In the genomic region with DNA sequence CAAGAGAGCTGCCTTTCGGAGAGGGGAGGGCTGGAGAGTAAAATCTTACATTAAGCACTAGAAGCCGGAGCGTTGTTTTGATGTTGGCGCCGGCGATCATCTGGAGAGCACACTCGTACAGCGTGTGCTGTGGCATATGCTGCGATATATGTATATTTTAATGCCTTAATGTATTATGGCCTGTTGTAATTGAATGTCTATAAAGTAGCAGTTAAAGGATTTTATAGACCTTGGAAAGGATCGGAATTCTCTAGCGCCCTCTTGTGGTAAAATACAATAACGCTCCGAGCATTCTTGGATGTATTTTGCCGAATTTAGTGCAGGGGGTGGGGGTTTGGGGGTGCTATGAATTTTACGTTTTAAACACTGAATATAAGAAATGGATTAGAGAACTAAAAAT, we compare ENCODE assay signal across 8 mouse cellular contexts.
DNase-seq lines count a peak whose midpoint lies in the region; ATAC-seq and TF ChIP-seq lines count a peak whose summit lies in the region.

No protein-coding gene starts in this region.

- 0 out of 2 replicates have a peak, but pooled peaks cover 3% of the 10 kb centered on the region for H3K27me3 ChIP-seq in forebrain, embryonic 14.5 days (replicated peaks; ENCODE audit: control insufficient read depth, insufficient read depth, low read length)
- H3K27me3 ChIP-seq in intestine, embryonic 14.5 days (replicated peaks; ENCODE audit: control insufficient read depth, insufficient read depth, low read length) = no peaks in the 10 kb centered on the region
- H3K27me3 ChIP-seq in limb, embryonic 14.5 days (ENCODE audit: control insufficient read depth, insufficient read depth, low read length) = peaks cover 36% of the 10 kb centered on the region
- no peaks in the 10 kb centered on the region for H3K27me3 ChIP-seq in neural tube, embryonic 15.5 days (replicated peaks)

- peak; percentile 15 for DNase-seq in layer of hippocampus, adult 11-12 months (ENCODE audit: low spot score)
- no peak for DNase-seq in layer of hippocampus, adult 9-11 months
- peak; percentile 65 for DNase-seq in adipocyte (ENCODE audit: low spot score)
- DNase-seq in forebrain, embryonic 14.5 days (ENCODE audit: low spot score) = peak; percentile 78
- no peak for DNase-seq in intestine, embryonic 14.5 days (ENCODE audit: low spot score)
- DNase-seq in limb, embryonic 14.5 days (ENCODE audit: low spot score) = peak; percentile 78
- DNase-seq in gastrocnemius, postnatal 36 days = no peak

- TF ChIP-seq POLR2A in limb, embryonic 14.5 days (IDR thresholded peaks at IDR 0.05; ENCODE audit: borderline replicate concordance, extremely low read depth, insufficient read depth, insufficient read length) = no peak

- 20% methylated on average over 15 of the region's 15 CpGs for WGBS in forebrain, embryonic 14.5 days
- WGBS in intestine, embryonic 14.5 days = 7% methylated on average over 15 of the region's 15 CpGs
- 9% methylated on average over 15 of the region's 15 CpGs for WGBS in limb, embryonic 14.5 days
- WGBS in neural tube, embryonic 15.5 days = 5% methylated on average over 15 of the region's 15 CpGs

- no peak for ATAC-seq in forebrain, embryonic 14.5 days
- peak; percentile 47; the same call in 1 of the 2 replicates for ATAC-seq in intestine, embryonic 14.5 days (replicated peaks; ENCODE audit: low FRiP score, low TSS enrichment, low read depth)
- no peak for ATAC-seq in limb, embryonic 14.5 days (ENCODE audit: low FRiP score, low read depth)
- peak; percentile 74 for ATAC-seq in neural tube, embryonic 15.5 days (ENCODE audit: low FRiP score)

- H3K4me3 ChIP-seq in forebrain, embryonic 14.5 days (ENCODE audit: low read depth, low read length) = no peak overlapping the region
- peak overlapping the region; percentile 5; the same call in 1 of the 2 replicates for H3K4me3 ChIP-seq in intestine, embryonic 14.5 days (ENCODE audit: low read depth, low read length)
- H3K4me3 ChIP-seq in limb, embryonic 14.5 days (replicated peaks; ENCODE audit: low read length) = 0 out of 2 replicates have a peak overlapping the region, but pooled peaks have one; percentile 4
- H3K4me3 ChIP-seq in neural tube, embryonic 15.5 days (replicated peaks) = peak overlapping the region; percentile 31

- no peaks in the 10 kb centered on the region for H3K4me1 ChIP-seq in forebrain, embryonic 14.5 days (ENCODE audit: control insufficient read depth, insufficient read depth, low read length)
- no peaks in the 10 kb centered on the region for H3K4me1 ChIP-seq in intestine, embryonic 14.5 days (replicated peaks; ENCODE audit: control insufficient read depth, insufficient read depth, low read length)
- no peaks in the 10 kb centered on the region for H3K4me1 ChIP-seq in limb, embryonic 14.5 days (ENCODE audit: control insufficient read depth, insufficient read depth, low read length)
- H3K4me1 ChIP-seq in neural tube, embryonic 15.5 days = peaks cover 32% of the 10 kb centered on the region

- no peaks in the 10 kb centered on the region for H3K9me3 ChIP-seq in forebrain, embryonic 14.5 days (replicated peaks; ENCODE audit: control insufficient read depth, low read length)
- H3K9me3 ChIP-seq in intestine, embryonic 14.5 days (ENCODE audit: control insufficient read depth, low read length) = no peaks in the 10 kb centered on the region
- no peaks in the 10 kb centered on the region for H3K9me3 ChIP-seq in limb, embryonic 14.5 days (ENCODE audit: control insufficient read depth, low read length)
- no peaks in the 10 kb centered on the region for H3K9me3 ChIP-seq in neural tube, embryonic 15.5 days (replicated peaks)

- 0 out of 2 replicates have a peak overlapping the region, but pooled peaks have one; percentile 4 for H3K4me2 ChIP-seq in forebrain, embryonic 14.5 days (ENCODE audit: low read length)
- peak overlapping the region; percentile 42 for H3K4me2 ChIP-seq in intestine, embryonic 14.5 days (ENCODE audit: low read length)
- H3K4me2 ChIP-seq in limb, embryonic 14.5 days (replicated peaks; ENCODE audit: low read depth, low read length, severe bottlenecking) = peak overlapping the region; percentile 32; the same call in 1 of the 2 replicates
- H3K4me2 ChIP-seq in neural tube, embryonic 15.5 days = peak overlapping the region; percentile 55

- intact Hi-C loops in gastrocnemius, postnatal 36 days (cut with DNase I) = loop anchor here (2.0 to 10.0 kb wide), 2 partner anchors 274 to 302 kb away; no protein-coding TSS in a partner anchor

- no peaks in the 10 kb centered on the region for H3K36me3 ChIP-seq in forebrain, embryonic 14.5 days (ENCODE audit: control insufficient read depth, insufficient read depth, low read length)
- no peaks in the 10 kb centered on the region for H3K36me3 ChIP-seq in intestine, embryonic 14.5 days (ENCODE audit: control insufficient read depth, insufficient read depth, low read length)
- H3K36me3 ChIP-seq in limb, embryonic 14.5 days (ENCODE audit: control insufficient read depth, insufficient read depth, low read length) = no peaks in the 10 kb centered on the region
- H3K36me3 ChIP-seq in neural tube, embryonic 15.5 days = no peaks in the 10 kb centered on the region

- no peak overlapping the region for H3K9ac ChIP-seq in forebrain, embryonic 14.5 days (ENCODE audit: low read length)
- H3K9ac ChIP-seq in intestine, embryonic 14.5 days (ENCODE audit: low read length) = no peak overlapping the region
- no peak overlapping the region for H3K9ac ChIP-seq in limb, embryonic 14.5 days (ENCODE audit: low read depth, low read length, severe bottlenecking)
- H3K9ac ChIP-seq in neural tube, embryonic 15.5 days (replicated peaks) = peak overlapping the region; percentile 41

- H3K27ac ChIP-seq in forebrain, embryonic 14.5 days (ENCODE audit: low read depth, low read length) = no peak overlapping the region
- H3K27ac ChIP-seq in intestine, embryonic 14.5 days (ENCODE audit: low read depth) = no peak overlapping the region
- H3K27ac ChIP-seq in limb, embryonic 14.5 days (replicated peaks; ENCODE audit: low read depth, low read length) = no peak overlapping the region
- H3K27ac ChIP-seq in neural tube, embryonic 15.5 days (replicated peaks) = peak overlapping the region; percentile 69

Comparison
In these comparisons a context has a peak if more than half of its experiments do, and no peak if none do; other contexts are left out.
1. DNase-seq: peak in layer of hippocampus, adult 11-12 months (single experiment), adipocyte (single experiment), forebrain, embryonic 14.5 days (single experiment) and limb, embryonic 14.5 days (single experiment); none in layer of hippocampus, adult 9-11 months (single experiment), intestine, embryonic 14.5 days (single experiment) and gastrocnemius, postnatal 36 days (0 of 2).
2. ATAC-seq: peak in intestine, embryonic 14.5 days (single experiment) and neural tube, embryonic 15.5 days (single experiment); none in forebrain, embryonic 14.5 days (single experiment) and limb, embryonic 14.5 days (single experiment).
3. H3K4me2 ChIP-seq: peak in every context shown above with its lines; median percentile 55 in neural tube, embryonic 15.5 days; 42 in intestine, embryonic 14.5 days; 32 in limb, embryonic 14.5 days; 4 in forebrain, embryonic 14.5 days.